Mouse (Mus musculus) cerebellum, postnatal 4 days (tissue): ENCODE results near the gene Foxo3.

Experiments used
- DNase-seq, 2 experiments: peaks; one replicate each; pipeline ENCODE4 v3.0.0; 2022; ENCODE audit warnings: low spot score in 2 of 2, mixed read lengths in 1 of 2

Gene Foxo3

DNA sequence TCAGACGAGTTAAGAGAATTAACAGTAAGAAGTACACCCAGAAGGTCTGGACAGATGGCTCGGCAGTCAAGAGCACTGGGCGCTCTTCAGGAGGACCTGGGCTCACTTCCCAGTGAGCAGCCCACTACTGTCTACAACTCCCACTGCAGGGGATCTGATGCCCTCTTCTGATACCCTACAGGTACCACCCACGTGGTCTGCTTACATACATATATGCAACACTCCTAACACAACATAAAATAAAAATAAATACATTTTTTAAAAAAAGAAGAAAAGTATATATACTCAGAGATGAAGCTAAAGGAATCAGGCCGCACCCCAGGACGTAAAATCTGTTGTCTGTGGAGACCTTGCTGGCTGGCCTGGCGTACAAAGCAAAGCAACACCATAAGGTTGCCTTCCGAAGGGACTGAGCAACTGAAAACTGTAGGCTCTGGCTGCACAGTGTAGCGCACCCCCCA, 89.6 kb downstream of the Foxo3 start:
- DNase-seq, result no peak

DNA sequence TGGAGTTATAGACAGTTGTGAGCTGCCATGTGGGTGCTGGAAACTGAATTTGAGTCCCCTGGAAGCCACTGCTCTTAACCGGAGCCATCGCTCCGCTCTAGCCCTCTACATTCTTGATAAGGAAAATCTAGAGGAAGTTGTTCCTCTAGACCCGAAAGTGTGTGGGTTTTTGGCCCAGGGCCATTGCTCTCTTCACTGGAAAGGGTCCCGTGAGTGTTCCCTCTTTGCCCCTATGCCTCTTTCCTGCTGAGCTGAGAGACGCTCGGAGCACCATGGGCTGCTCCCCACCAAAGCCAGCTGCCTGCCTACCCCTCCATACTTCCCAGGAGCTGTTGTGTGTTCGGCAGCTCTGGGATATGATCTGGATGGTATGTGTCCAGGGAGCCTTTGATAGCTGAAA, 96.2 kb downstream of the Foxo3 start:
- no peak for DNase-seq

- DNase-seq, result no peak
Measured at GRCm38 (mm10) chr10:42178751-42179150, 97.8 kb downstream of the Foxo3 start.

GRCm38 (mm10) chr10:42177771-42178674, 98.5 kb downstream of the Foxo3 start:
- no peak for DNase-seq

DNA sequence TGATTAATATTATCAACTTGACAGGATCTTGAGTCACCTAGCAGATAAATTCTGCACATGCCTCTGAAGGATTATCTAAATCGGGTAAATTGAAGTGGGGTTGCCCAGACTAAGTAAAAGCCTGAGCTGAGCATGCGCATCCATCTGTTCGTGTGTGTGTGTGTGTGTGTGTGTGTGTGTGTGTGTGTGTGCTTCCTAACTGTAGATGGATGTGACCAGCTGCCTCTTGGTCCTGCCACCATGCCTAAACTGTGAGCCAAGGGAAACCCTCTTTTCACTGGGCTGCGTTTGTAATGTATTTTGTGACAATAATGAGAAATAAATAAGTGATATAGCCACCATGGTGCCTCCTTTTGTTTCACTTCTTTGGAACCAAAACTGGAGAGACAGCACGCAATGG, 102.3 kb downstream of the Foxo3 start:
- DNase-seq, result no peak

- DNase-seq, result no peak
Measured at GRCm38 (mm10) chr10:42173839-42174238, 102.7 kb downstream of the Foxo3 start.

DNA sequence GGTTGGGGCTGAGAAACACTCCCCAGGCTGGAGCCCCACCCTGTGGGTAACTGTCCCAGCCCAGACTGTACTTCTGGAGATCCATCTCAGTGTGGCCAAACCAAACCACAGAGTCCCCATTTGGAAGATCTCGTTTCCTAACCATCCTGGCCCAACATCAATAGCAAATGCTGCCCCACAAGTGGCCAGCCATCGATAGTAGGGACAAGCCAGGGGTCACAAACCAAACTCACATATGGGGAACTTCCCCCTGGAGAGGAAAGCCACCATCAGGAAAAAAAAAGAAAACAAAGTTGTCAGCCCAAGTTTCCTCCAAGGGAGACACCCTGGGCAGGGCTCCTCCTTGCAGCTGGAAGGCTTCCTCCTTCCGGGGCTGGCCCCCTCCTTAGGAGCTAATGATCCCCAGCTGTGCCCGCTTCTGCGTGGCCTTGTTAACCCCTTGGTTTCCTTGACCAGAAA, 105.6 kb downstream of the Foxo3 start:
- DNase-seq, result no peak

GRCm38 (mm10) chr10:42170201-42170600, 106.4 kb downstream of the Foxo3 start:
- no peak for DNase-seq

DNA sequence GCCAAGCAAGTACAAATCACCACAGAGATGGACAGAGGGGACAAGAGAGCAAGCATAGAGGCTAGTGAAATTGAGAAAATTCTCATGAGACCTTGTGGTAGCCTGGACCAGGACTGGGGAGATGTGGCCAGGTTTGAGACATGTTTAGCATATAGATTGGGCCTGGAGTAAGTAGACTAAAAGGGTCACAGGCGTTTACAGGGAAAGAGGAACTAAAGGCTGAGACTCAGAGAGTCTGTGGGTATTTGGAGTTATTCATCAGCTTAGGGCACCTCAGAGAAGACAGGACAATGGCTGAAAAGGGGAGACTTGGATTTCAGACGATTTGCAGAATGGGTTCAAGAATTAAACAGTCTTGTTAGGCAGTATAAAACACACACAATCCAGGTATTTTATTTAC, 121.8 kb downstream of the Foxo3 start:
- DNase-seq, result no peak

DNA sequence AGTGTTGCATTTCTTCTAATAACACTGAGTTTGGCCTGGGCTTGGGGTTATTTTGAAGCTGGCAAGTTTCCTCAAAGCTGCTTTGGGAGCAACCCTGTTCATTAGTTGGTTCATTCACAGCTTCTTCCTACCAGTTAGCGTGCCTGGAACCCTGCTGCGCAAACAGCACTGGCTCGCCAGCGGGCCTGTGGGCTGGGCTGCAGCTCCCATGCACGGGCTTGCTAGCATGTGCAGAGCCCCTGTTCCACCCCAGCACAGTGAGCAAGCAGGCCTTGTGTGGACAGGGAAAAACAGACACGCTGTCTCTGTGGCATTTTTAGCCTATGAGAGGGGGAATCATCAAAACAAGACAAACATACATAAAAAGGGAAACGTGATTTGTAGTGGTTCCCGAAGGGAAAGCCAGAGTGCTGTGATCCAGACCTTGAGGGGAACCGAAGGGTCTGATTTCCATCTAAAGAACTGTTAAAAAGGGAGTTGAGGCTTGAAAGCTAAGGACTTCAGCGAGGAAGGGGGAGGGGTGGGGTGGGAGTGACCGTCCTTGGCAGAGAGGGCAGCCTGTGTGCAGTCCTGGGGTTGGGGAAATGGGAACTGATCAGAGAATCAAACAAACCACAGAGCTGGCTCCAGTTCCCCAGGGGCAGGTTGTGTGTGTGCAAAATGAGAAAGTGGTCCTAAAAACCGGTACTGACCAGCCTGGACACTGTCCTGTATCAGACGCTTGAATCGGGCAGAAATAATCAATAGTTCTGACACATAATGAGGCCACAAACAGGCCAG, 123.9 kb downstream of the Foxo3 start:
- DNase-seq, result peak in 1 of 2 experiments; percentile 18

DNA sequence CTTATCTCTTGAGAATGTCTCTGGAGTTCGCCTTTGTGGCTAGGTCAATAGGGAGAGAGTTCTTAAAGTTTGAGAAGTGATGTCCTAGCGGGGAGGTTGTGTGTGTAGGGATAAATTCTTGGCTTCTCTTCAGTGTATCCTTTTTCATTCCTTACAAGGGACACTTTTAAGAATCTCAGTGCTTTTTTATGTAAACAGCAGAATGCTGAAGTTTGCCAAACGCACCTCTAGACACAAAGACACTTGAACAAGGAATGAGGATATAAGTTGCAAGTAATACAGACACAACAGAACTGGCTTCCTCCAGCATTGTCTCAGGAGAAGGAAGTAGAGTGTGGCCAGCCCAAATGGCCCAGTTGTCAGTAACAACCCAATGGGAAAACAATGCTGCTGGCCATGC, 126.8 kb downstream of the Foxo3 start:
- no peak for DNase-seq

GRCm38 (mm10) chr10:42148326-42148725, 128.2 kb downstream of the Foxo3 start:
- DNase-seq, result no peak

DNA sequence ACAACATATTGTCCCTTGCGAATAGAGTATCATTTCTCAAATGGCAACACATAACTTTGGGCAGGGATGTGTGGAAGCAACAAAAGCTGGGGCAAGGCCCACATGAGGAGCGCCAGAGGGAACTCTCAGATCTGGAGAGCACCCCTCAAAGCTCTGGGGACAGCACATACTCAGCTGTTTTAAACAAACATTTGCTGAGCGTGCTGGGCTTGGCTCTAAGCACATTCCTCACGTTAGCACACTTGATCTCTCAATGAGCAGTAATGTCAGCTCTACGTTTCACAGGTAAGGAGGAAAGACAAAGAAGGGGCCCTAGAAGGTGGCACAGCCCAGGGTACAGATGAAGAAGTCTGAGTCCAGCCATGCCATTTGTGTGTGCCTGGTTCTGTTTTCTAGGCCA, 131.3 kb downstream of the Foxo3 start:
- DNase-seq, result no peak

DNA sequence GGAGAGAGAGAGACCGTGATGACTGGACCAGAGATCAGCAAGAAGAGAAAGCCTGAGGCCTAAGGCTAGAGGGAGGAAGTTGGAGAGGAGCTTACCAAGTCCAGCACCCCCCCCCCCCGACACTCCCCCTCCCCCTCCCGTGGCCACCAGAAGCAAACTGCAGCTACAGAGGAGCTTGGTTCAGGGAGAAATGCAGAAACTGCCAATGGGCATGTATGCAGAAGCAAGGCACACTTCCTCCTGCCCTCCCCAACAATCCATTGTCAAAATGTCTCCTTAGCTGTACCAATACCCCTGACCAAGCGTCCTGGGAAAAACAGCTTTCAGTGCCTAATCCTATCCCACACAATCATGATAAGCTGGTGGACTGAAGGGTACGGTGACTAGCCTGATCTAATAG, 131.8 kb downstream of the Foxo3 start:
- DNase-seq, result no peak

- no peak for DNase-seq
Measured at GRCm38 (mm10) chr10:42144176-42144575, 132.4 kb downstream of the Foxo3 start.

DNA sequence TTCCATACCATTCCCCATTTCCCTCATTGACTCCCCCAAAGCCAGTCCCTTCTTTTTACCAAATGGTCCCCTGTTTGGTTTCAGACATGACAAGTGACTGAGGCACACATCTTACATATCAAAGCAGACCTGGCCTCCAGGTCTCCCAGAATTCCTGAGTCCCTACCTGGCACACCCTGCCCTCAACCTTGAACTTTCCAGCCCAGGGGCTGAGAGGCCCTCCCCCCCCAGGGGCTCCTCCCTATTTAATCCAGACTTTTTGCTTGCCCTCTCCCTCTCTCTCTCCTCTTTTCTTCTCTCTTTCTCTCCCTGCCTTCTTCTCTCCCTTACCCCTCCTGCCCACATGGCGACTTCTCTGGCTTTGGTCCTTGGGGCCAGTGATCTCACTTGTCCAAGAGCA, 133.8 kb downstream of the Foxo3 start:
- no peak for DNase-seq

DNA sequence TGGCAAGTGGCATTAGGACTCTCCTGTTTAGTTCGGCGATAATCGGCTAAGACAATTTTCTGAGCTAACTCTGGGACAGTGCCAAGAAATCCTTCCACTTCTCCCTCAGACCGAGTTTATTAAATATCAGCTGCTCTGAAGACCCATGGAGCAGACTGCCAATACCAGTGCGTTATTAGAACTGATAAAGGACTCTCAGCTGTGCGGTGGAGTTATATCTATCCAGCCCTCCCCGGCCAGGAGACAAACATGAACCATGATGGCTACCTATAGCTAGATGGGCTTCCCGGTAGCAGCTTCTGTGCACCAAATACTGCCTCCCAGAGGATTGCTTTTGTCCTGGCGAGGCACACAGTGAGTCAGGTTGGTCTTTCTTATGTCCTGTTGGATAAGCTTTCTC, 134.5 kb downstream of the Foxo3 start:
- no peak for DNase-seq

DNA sequence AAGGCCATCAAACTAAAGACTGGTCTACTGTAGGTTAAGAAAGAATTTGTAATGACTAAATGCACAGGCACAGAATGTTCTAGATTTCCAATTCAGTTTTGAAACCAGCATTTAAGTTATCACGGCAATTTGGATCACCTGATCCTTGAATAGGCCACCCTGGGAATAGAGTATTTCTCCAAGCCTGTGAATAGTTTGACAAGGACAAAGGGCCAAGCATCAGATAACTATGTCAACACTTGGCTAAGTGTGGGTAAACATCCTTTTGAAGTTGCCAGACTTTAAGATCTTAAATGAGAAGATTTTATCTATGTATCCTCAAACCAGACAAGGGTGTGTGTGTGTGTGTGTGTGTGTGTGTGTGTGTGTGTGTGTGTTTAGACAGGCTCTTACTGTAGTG, 136.8 kb downstream of the Foxo3 start:
- no peak for DNase-seq

DNA sequence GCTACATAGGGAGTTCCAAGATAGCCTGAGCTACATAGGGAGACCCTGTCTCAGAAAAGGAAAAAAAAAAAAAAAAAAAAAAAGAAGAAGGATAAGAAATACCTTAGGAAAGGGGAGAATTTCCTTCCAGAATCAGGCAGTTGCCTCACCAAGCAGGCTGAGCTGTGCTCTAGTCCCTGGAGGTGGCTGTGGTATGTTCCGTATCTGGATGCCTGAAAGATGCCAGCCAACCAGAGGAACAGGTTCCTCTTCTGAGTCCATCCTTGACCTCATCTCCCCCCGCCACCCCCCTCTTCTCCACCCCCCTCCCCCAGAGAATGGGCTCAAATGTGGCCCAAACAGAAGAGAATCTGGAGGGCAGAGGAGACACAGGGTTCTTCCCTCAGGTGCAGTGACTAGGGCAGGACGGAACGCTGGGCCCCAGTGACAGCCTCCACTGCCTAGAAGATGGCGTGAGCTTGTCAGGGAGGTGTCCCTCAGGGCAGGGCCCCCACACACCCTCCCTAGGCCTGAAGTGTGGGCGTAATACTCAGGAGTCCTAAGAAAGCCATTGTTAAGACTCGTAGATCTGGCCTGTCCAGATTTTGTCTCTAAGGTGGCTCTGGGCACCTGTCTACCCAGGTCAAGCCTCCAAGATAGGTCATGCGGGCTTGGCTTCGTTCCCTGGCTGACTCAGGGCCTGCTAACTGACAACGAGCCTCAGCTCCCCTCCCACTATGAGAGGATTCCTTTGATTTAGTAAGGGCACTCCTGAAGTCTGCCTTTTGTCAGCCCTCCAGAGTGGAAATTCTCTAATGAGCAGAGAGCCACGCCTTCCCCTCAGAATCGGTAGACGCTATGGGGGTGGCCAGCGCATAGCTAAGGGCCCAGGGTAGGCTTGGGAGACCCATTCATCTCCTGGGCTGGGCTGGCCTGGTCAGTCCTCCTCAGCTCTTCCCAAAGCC, 141.5 kb downstream of the Foxo3 start:
- no peak for DNase-seq
